Mouse (Mus musculus) G1E (cell line): ENCODE data around the gene 4931422A03Rik.

ENCODE experiments used
- CTCF ChIP-seq: IDR thresholded peaks from 2 replicates; pipeline ENCODE4 v1.5.1; 2012; ENCODE audit warnings: low read depth, low read length, inconsistent platforms, mixed read lengths
- GATA1 ChIP-seq: IDR thresholded peaks from 2 replicates; pipeline ENCODE4 v1.6.1; 2012; ENCODE audit warnings: borderline replicate concordance, low read length, inconsistent platforms, mixed read lengths
- GATA2 ChIP-seq: IDR thresholded peaks from 2 replicates; pipeline ENCODE4 v1.6.1; 2012; ENCODE audit warnings: low read depth, low read length, inconsistent platforms, borderline replicate concordance
- POLR2AphosphoS5 ChIP-seq: IDR thresholded peaks from 2 replicates; pipeline ENCODE4 v1.6.1; 2012; ENCODE audit warnings: low read depth, low read length, inconsistent platforms; ENCODE audit not compliant: insufficient replicate concordance
- TAL1 ChIP-seq: conservative IDR thresholded peaks from 2 replicates; pipeline ENCODE4 v1.6.1; 2012; ENCODE audit warnings: low read depth, low read length, inconsistent platforms, mixed read lengths

DNA sequence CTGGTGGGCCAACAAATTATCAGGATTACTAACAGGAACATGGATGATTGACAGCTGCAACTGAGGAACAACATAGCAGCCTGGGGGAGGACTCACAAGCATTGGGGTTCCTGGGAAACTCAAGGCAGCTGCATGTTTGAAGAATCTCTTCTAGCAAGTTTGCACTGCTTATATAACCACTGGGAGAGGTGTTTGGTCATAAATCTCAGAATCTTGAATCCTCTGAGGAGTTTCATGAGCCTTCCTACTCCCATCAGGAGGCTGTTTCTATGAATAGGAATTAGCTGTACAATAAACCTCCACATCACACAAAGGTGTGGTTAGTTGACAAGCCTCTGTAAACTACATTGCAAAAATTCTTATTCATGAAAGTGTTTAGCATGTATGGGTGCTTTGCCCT, 34.5 kb upstream of the 4931422A03Rik start:
- TF ChIP-seq CTCF, result no peak
- no peak for TF ChIP-seq GATA1
- no peak for TF ChIP-seq POLR2AphosphoS5
- no peak for TF ChIP-seq TAL1
- TF ChIP-seq GATA2, result no peak
